Mouse (Mus musculus) ES-E14 (cell line): ENCODE measurements around the gene Guca1a.

Experiments
- CHD2 ChIP-seq: IDR thresholded peaks from 2 replicates; pipeline ENCODE4 v1.6.1; 2014; ENCODE audit warnings: mild to moderate bottlenecking, low read depth, low read length, inconsistent platforms
- HCFC1 ChIP-seq: IDR thresholded peaks from 2 replicates; pipeline ENCODE4 v1.6.1; 2012; ENCODE audit warnings: low read length, inconsistent platforms, borderline replicate concordance; ENCODE audit not compliant: insufficient read depth
- MAFK ChIP-seq: IDR thresholded peaks from 2 replicates; pipeline ENCODE4 v1.6.1; 2014; ENCODE audit warnings: mild to moderate bottlenecking, low read depth, low read length, inconsistent platforms; ENCODE audit not compliant: insufficient read depth
- ZC3H11A ChIP-seq: IDR thresholded peaks from 2 replicates; pipeline ENCODE4 v1.6.1; 2012; ENCODE audit warnings: low read depth, mild to moderate bottlenecking, inconsistent platforms, low read length, borderline replicate concordance

GRCm38 (mm10) chr17:47448523-47449372 lies 48.4 kb upstream of the Guca1a start:
- TF ChIP-seq MAFK, result no peak
- TF ChIP-seq ZC3H11A, result no peak
- TF ChIP-seq HCFC1, result no peak
- no peak for TF ChIP-seq CHD2
